Mouse (Mus musculus): ENCODE results near the gene Sec13. TPM values are rescaled to one million over a fixed set of nuclear protein-coding genes. Genes with fewer than 3 reads are reported as not detected.
A peak's percentile ranks its signal among the peaks of the same experiment; 100 is the strongest.

Gene Sec13
- total and polyA plus RNA-seq, 3 experiments: 145 to 257 (median 209) TPM

- Histone ChIP-seq H3K9me3 (replicated peaks; ENCODE audit: low read length) (no peaks in the 10 kb centered on the region), H3K4me1 (ENCODE audit: control insufficient read depth in 1 of 2, insufficient read depth in 2 of 2) (peaks cover 10 to 48% of the 10 kb centered on the region in 2 experiments; a peak in 3 of 4 replicates), H3K27me3 (replicated peaks) (no peaks in the 10 kb centered on the region), H3K9ac (ENCODE audit: insufficient read depth, low read depth) (no peak overlapping the region), H3K36me3 (replicated peaks in 1 of 2; ENCODE audit: control insufficient read depth in 1 of 2, insufficient read depth in 1 of 2, low read length in 1 of 2) (peaks cover 57 to 65% of the 10 kb centered on the region in 2 experiments), H3K4me2 (ENCODE audit: insufficient read depth, low read depth, poor library complexity, severe bottlenecking) (no peak overlapping the region), H3K79me2 (replicated peaks; ENCODE audit: control insufficient read depth, extremely low read depth, insufficient read depth, poor library complexity, severe bottlenecking) (peaks cover 6% of the 10 kb centered on the region), H3K4me3 (replicated peaks in 1 of 3; ENCODE audit: low read depth in 2 of 3, low read length in 2 of 3, poor library complexity in 1 of 3) (no peak overlapping the region), H3K27ac (ENCODE audit: insufficient read depth, low read depth) (peak overlapping the region; percentile 13; the same call in 1 of the 2 replicates)
- DNase-seq (ENCODE audit: extremely low read depth): peak; percentile 49
- in situ Hi-C loops (cut with MboI; ENCODE audit: low pct_ligation_motif_present, low pct_unique_long_range_greater_than_20kb, low sequenced_read_pairs) (no loop called here), dilution Hi-C loops (cut with MboI; ENCODE audit: extremely low pct_ligation_motif_present, extremely low pct_unique_long_range_greater_than_20kb, low sequenced_read_pairs) (no loop called here)
- TF ChIP-seq BHLHE40 (IDR thresholded peaks at IDR 0.05; ENCODE audit: low read depth, low read length): peak; percentile 53
- no peak for TF ChIP-seq ZKSCAN1 (IDR thresholded peaks at IDR 0.05; ENCODE audit: borderline replicate concordance, low read depth, low read length)
These were observed 47.8 kb downstream of the Sec13 start for GRCm38 (mm10) chr6:113692661-113693133.

GRCm38 (mm10) chr6:113691084-113691462 is 49.5 kb downstream of the Sec13 start:
- no peak for TF ChIP-seq CHD2 (IDR thresholded peaks at IDR 0.05; ENCODE audit: low read length)
- TF ChIP-seq EP300 (IDR thresholded peaks at IDR 0.05; ENCODE audit: low read length): peak; percentile 35; the same call in 1 of the 2 replicates
- Histone ChIP-seq H3K4me3 (replicated peaks in 1 of 3; ENCODE audit: low read depth in 2 of 3, low read length in 2 of 3, poor library complexity in 1 of 3) (no peak overlapping the region), H3K9me3 (replicated peaks; ENCODE audit: low read length) (no peaks in the 10 kb centered on the region), H3K4me2 (ENCODE audit: insufficient read depth, low read depth, poor library complexity, severe bottlenecking) (no peak overlapping the region), H3K79me2 (replicated peaks; ENCODE audit: control insufficient read depth, extremely low read depth, insufficient read depth, poor library complexity, severe bottlenecking) (0 out of 2 replicates have a peak, but pooled peaks cover 2% of the 10 kb centered on the region), H3K36me3 (replicated peaks in 1 of 2; ENCODE audit: control insufficient read depth in 1 of 2, insufficient read depth in 1 of 2, low read length in 1 of 2) (peaks cover 71 to 80% of the 10 kb centered on the region in 2 experiments), H3K27ac (ENCODE audit: insufficient read depth, low read depth) (peak overlapping the region; percentile 57), H3K4me1 (ENCODE audit: control insufficient read depth in 1 of 2, insufficient read depth in 2 of 2) (peaks cover 10 to 47% of the 10 kb centered on the region in 2 experiments; a peak in 3 of 4 replicates), H3K9ac (ENCODE audit: insufficient read depth, low read depth) (no peak overlapping the region), H3K27me3 (replicated peaks) (no peaks in the 10 kb centered on the region)
- in situ Hi-C loops (cut with MboI; ENCODE audit: low pct_ligation_motif_present, low pct_unique_long_range_greater_than_20kb, low sequenced_read_pairs) (no loop called here), dilution Hi-C loops (cut with MboI; ENCODE audit: extremely low pct_ligation_motif_present, extremely low pct_unique_long_range_greater_than_20kb, low sequenced_read_pairs) (no loop called here)
- DNase-seq (ENCODE audit: extremely low read depth): no peak

- peaks cover 75 to 84% of the 10 kb centered on the region in 2 experiments for H3K36me3 ChIP-seq (replicated peaks in 1 of 2; ENCODE audit: control insufficient read depth in 1 of 2, insufficient read depth in 1 of 2, low read length in 1 of 2)
- no peak for DNase-seq (ENCODE audit: extremely low read depth)
- dilution Hi-C loops (cut with MboI; ENCODE audit: extremely low pct_ligation_motif_present, extremely low pct_unique_long_range_greater_than_20kb, low sequenced_read_pairs): no loop called here
These were observed 50.0 kb downstream of the Sec13 start for GRCm38 (mm10) chr6:113690400-113691083.

More at GRCm38 (mm10) chr6:113690400-113691083, 50.0 kb downstream of the Sec13 start:
- H3K27me3 ChIP-seq (replicated peaks): no peaks in the 10 kb centered on the region
- 0 out of 2 replicates have a peak, but pooled peaks cover 2% of the 10 kb centered on the region for H3K79me2 ChIP-seq (replicated peaks; ENCODE audit: control insufficient read depth, extremely low read depth, insufficient read depth, poor library complexity, severe bottlenecking)
- in situ Hi-C loops (cut with MboI; ENCODE audit: low pct_ligation_motif_present, low pct_unique_long_range_greater_than_20kb, low sequenced_read_pairs): no loop called here
- H3K4me2 ChIP-seq (ENCODE audit: insufficient read depth, low read depth, poor library complexity, severe bottlenecking): no peak overlapping the region
- H3K9me3 ChIP-seq (replicated peaks; ENCODE audit: low read length): no peaks in the 10 kb centered on the region
- peaks cover 10 to 41% of the 10 kb centered on the region in 2 experiments; a peak in 3 of 4 replicates for H3K4me1 ChIP-seq (ENCODE audit: control insufficient read depth in 1 of 2, insufficient read depth in 2 of 2)
- no peak overlapping the region for H3K9ac ChIP-seq (ENCODE audit: insufficient read depth, low read depth)
- no peak overlapping the region for H3K4me3 ChIP-seq (replicated peaks in 1 of 3; ENCODE audit: low read depth in 2 of 3, low read length in 2 of 3, poor library complexity in 1 of 3)
- TF ChIP-seq BHLHE40 (IDR thresholded peaks at IDR 0.05; ENCODE audit: low read depth, low read length): no peak
- no peak for TF ChIP-seq TCF12 (IDR thresholded peaks at IDR 0.05; ENCODE audit: low read depth, low read length)
- TF ChIP-seq GABPA (IDR thresholded peaks at IDR 0.05; ENCODE audit: insufficient replicate concordance, low read depth, low read length): no peak
- no peak for TF ChIP-seq ZNF384 (IDR thresholded peaks at IDR 0.05; ENCODE audit: low read depth, low read length)
- TF ChIP-seq CTCF (conservative IDR thresholded peaks at IDR 0.05 in 1 of 2, IDR thresholded peaks at IDR 0.05 in 1 of 2; ENCODE audit: low read depth in 2 of 2, low read length in 2 of 2): no peak
- no peak for TF ChIP-seq MAFK (IDR thresholded peaks at IDR 0.05; ENCODE audit: insufficient replicate concordance, low read length)
- no peak for TF ChIP-seq RCOR1 (conservative IDR thresholded peaks at IDR 0.05; ENCODE audit: low read depth, low read length)
- TF ChIP-seq EP300 (IDR thresholded peaks at IDR 0.05; ENCODE audit: low read length): no peak
- no peak for TF ChIP-seq POLR2AphosphoS2 (IDR thresholded peaks at IDR 0.05; ENCODE audit: low read depth, low read length)
- TF ChIP-seq NELFE (IDR thresholded peaks at IDR 0.05; ENCODE audit: low read depth, low read length): no peak
- TF ChIP-seq ZMIZ1 (IDR thresholded peaks at IDR 0.05; ENCODE audit: low read depth, low read length): no peak
- TF ChIP-seq UBTF (IDR thresholded peaks at IDR 0.05; ENCODE audit: low read depth, low read length): no peak
- no peak for TF ChIP-seq SIN3A (IDR thresholded peaks at IDR 0.05; ENCODE audit: low read length)
- TF ChIP-seq USF2 (conservative IDR thresholded peaks at IDR 0.05; ENCODE audit: low read depth, low read length): no peak
- H3K27ac ChIP-seq (ENCODE audit: insufficient read depth, low read depth): peak overlapping the region; percentile 57
